Mouse (Mus musculus) sigmoid colon, adult 10 weeks (tissue): ENCODE measurements around the gene Klf3. TPM values are rescaled to one million over a fixed set of nuclear protein-coding genes. Genes with fewer than 3 reads are reported as not detected.

Experiments
- polyA plus RNA-seq: library from polyadenylated mRNA; stranded (reverse); fragments of 350-450 nt; fragmentation: Illumina TruSeq; extraction: RNeasy Lipid Tissue Mini Kit (QIAGEN cat#74804); gene quantifications from one replicate; pipeline ENCODE4 v1.2.3, GENCODE M21; 2014; ENCODE audit warnings: low read depth, low replicate concordance

The Klf3 gene
- 470 TPM for polyA plus RNA-seq

DNA sequence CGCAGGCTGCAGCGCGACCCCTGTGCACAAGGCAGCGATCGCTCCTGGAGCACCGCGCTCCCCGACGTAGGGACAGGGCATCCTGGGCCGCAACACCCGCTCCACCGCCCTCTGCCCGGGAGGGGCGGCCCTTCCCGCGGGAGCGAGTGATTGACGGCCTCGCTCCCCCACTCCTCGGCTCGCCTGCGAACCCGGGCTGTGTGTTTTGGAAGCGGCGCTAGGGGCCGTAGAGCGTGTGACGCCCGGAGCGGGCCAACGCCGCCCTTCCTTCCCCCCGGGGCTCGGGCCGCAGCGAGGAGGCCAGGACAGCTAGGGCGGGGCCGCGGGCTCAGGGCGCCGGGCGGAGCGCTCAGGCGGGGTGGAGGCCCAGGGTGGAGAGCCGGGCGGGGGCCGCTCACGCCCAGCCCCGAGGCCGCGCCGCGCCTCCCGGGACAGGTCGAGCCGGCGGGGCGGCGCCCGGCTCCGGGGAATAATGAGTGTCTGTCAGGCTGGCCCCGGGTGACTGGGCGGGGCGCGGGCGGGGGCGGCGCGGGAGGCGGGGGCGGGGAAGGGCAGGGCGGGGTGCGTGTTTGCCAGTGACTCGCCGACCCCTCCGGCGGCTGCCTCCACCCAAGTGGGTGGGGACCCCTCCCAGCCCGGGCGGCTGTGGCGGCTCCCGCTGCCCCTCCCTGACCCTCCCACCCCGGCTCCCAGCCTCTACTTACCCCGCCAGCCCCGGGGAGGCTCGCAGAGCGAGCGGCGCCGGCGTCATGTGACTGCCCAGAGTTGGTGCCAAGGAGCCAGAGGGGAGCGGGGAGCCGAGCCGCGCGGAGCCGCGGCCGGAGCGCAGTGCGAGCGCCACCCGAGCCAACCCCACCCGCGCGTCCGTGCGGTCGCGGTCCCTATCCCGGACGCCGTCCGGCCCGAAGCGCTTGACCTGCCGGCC, at the start of gene Klf3:
Klf3 (plus strand) TSS at position 594 of the 925 bp plus-strand sequence.

Other genes starting within 250 kb of the Klf3 start
- gene Tlr1, start 130.2 kb downstream of the Klf3 start, polyA plus RNA-seq: 193 TPM
- gene Tlr6, start 156.7 kb downstream of the Klf3 start, polyA plus RNA-seq: 2.0 TPM
- 91.2 TPM for gene Fam114a1, start 166.7 kb downstream of the Klf3 start, polyA plus RNA-seq